Mouse (Mus musculus) heart, embryonic 10.5 days (tissue): ENCODE data around the gene Spata48. TPM values are rescaled to one million over a fixed set of nuclear protein-coding genes. Genes with fewer than 3 reads are reported as not detected.

Experiments used
- DNase-seq: peaks from one replicate; pipeline ENCODE4 v3.0.0-alpha.2; 2017; ENCODE audit warnings: low spot score
- H3K27ac ChIP-seq: fragments of 300-500 bp; sonication (generic); 2 replicates; pipeline ENCODE4 v1.5.1; 2016; ENCODE audit warnings: mild to moderate bottlenecking
- H3K27me3 ChIP-seq: fragments of 300-500 bp; sonication (generic); 2 replicates; pipeline ENCODE4 v1.6.1; 2016; ENCODE audit warnings: mild to moderate bottlenecking; ENCODE audit not compliant: poor library complexity, insufficient read depth, severe bottlenecking
- H3K36me3 ChIP-seq: fragments of 300-500 bp; sonication (generic); 2 replicates; pipeline ENCODE4 v1.6.1; 2016; ENCODE audit warnings: mild to moderate bottlenecking, moderate library complexity
- H3K4me1 ChIP-seq: fragments of 300-500 bp; sonication (generic); 2 replicates; pipeline ENCODE4 v1.6.1; 2016; ENCODE audit warnings: mild to moderate bottlenecking
- H3K4me3 ChIP-seq: fragments of 300-500 bp; sonication (generic); 2 replicates; pipeline ENCODE4 v1.5.1; 2016; ENCODE audit warnings: mild to moderate bottlenecking, moderate library complexity
- H3K9me3 ChIP-seq: fragments of 300-500 bp; sonication (generic); 2 replicates; pipeline ENCODE4 v1.6.1; 2016; ENCODE audit warnings: mild to moderate bottlenecking, moderate library complexity
- WGBS: fragments of 180-500 bp; shearing (Covaris S2); methylation state at CpG from one replicate; pipeline ENCODE4 v1.1.7; 2016; 5-methylcytosine and 5-hydroxymethylcytosine counted together
- polyA plus RNA-seq: library from polyadenylated mRNA; unstranded; fragments of >200 nt; fragmentation: Nextera tagmentation; extraction: Ambion mirVana; gene quantifications from 2 replicates; pipeline ENCODE4 v1.2.1, GENCODE M21; 2016

The Spata48 gene
- polyA plus RNA-seq, 1 experiment from 2014 or later, result 0.55 TPM

GRCm38 (mm10) chr11:11555563-11555962 lies 93.7 kb downstream of the Spata48 start:
- 71% methylated on average over 8 of the region's 8 CpGs for WGBS
- Histone ChIP-seq H3K27ac (no peak overlapping the region), H3K36me3 (no peaks in the 10 kb centered on the region)

DNA sequence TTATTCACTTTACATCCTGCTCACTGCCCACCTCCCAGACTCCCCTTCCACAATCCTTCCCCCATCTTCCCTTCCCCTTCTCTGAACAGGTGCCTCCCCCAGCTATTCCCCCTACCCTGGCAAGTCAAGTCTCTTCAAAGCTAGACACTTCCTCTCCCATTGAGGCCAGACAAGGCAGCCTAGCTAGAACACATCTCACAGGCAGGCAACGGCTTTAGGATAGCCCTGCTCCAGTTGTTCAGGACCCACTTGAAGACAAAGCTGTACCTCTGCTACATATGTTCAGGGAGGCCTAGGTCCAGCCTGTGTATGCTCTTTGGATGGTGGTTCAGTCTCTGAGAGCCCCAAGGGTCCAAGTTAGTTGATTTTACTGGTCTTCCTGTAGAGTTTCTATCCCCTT lies 94.3 kb downstream of the Spata48 start:
- no peaks in the 10 kb centered on the region for H3K36me3 ChIP-seq
- no peak overlapping the region for H3K4me3 ChIP-seq
- no peaks in the 10 kb centered on the region for H3K4me1 ChIP-seq
- no peak overlapping the region for H3K27ac ChIP-seq
- WGBS, result 93% methylated on average over 1 of the region's 1 CpGs
- no peaks in the 10 kb centered on the region for H3K9me3 ChIP-seq
- no peaks in the 10 kb centered on the region for H3K27me3 ChIP-seq
- peak; percentile 63 for DNase-seq

More at GRCm38 (mm10) chr11:11555563-11555962, 93.7 kb downstream of the Spata48 start:
- peak; percentile 60 for DNase-seq
- no peak overlapping the region for H3K4me3 ChIP-seq
- no peaks in the 10 kb centered on the region for H3K27me3 ChIP-seq
- H3K4me1 ChIP-seq, result no peaks in the 10 kb centered on the region
- H3K9me3 ChIP-seq, result no peaks in the 10 kb centered on the region

DNA sequence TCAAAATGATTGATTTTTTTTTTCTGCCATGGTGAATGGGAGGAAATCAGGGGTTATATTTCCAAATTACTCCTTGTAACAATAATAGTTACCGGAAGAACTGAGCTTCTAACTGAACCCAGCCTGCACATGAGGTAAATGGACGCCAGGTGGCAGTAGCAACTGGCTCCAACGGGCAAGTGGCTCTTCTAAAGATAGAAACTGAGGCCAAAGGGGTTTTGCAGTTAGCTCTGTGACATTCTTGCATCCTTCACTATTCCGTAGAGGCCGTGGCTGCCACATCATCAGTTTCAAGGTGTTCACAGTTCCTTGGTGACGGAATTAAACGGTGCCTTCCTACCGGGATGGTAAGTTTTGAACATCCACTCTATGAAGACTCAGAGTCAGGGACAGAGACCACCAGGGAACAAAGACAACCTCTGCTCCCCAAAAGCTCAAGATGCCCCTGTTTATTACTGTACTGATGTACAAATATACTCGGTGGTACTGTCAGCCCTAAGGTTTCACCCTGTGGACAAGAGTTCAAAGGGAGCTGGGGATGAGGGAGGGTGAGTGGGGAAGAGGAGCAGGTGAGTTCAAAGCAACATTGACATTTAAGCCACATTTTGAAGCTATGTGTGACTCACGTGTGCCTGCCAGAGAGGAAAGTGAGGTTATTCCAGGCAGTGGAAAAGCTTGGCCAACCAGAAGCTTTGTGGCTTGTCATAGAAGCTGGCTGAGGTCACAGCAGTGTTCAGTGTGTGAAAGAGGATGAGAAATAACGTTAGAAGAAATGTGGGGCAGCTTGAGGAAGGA lies 95.5 kb downstream of the Spata48 start:
- Histone ChIP-seq H3K4me1 (no peaks in the 10 kb centered on the region), H3K36me3 (no peaks in the 10 kb centered on the region), H3K27ac (no peak overlapping the region), H3K9me3 (no peaks in the 10 kb centered on the region), H3K4me3 (no peak overlapping the region), H3K27me3 (no peaks in the 10 kb centered on the region)
- WGBS, result 39% methylated on average over 11 of the region's 11 CpGs
- DNase-seq, result peak; percentile 81

- WGBS, result 69% methylated on average over 3 of the region's 3 CpGs
- no peak overlapping the region for H3K27ac ChIP-seq
- H3K9me3 ChIP-seq, result no peaks in the 10 kb centered on the region
- H3K4me1 ChIP-seq, result no peaks in the 10 kb centered on the region
- no peak overlapping the region for H3K4me3 ChIP-seq
- no peaks in the 10 kb centered on the region for H3K36me3 ChIP-seq
- peak; percentile 50 for DNase-seq
- H3K27me3 ChIP-seq, result no peaks in the 10 kb centered on the region
Observed at GRCm38 (mm10) chr11:11558662-11559061, 96.8 kb downstream of the Spata48 start.

DNA sequence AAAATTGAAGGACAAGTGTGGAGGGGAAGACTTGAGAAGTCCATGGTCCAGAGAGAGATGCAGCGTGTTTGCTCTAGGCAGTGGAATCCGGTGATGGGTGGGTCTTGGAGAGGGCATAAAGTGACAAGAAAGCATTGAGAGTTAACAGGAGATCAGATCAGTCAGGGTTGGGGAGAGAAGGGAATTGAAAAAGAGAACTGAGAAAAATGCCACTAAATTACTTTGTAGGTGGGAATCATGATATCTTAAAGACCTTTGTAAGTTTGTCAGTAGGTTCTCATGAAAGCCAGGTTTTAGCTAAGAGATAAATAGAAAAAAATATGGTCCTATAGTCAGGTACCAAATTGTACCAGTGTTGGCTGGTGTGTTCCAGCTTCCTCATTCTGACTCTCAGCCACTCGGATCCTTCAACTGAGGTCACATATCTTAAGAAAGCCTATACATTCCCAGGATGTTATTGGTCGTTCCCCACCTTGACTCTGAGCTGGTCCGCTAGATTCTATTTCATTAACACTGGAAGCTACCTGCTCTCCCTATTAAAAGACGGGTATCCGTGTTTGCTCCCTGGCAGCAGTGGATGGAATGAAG lies 97.3 kb downstream of the Spata48 start:
- no peaks in the 10 kb centered on the region for H3K9me3 ChIP-seq
- H3K27ac ChIP-seq, result no peak overlapping the region
- 81% methylated on average over 7 of the region's 7 CpGs for WGBS

GRCm38 (mm10) chr11:11561118-11561517 lies 99.2 kb downstream of the Spata48 start:
- no peaks in the 10 kb centered on the region for H3K36me3 ChIP-seq
- no peak for DNase-seq
- H3K27ac ChIP-seq, result no peak overlapping the region
- H3K4me3 ChIP-seq, result no peak overlapping the region
- H3K27me3 ChIP-seq, result no peaks in the 10 kb centered on the region
- WGBS, result 86% methylated on average over 6 of the region's 6 CpGs
- H3K4me1 ChIP-seq, result no peaks in the 10 kb centered on the region
- no peaks in the 10 kb centered on the region for H3K9me3 ChIP-seq

More for the DNA sequence above, 97.3 kb downstream of the Spata48 start:
- no peaks in the 10 kb centered on the region for H3K36me3 ChIP-seq
- no peaks in the 10 kb centered on the region for H3K27me3 ChIP-seq
- peak; percentile 42 for DNase-seq
- H3K4me3 ChIP-seq, result no peak overlapping the region
- no peaks in the 10 kb centered on the region for H3K4me1 ChIP-seq

GRCm38 (mm10) chr11:11564266-11565044 lies 102.6 kb downstream of the Spata48 start:
- no peaks in the 10 kb centered on the region for H3K27me3 ChIP-seq
- no peaks in the 10 kb centered on the region for H3K36me3 ChIP-seq
- H3K4me3 ChIP-seq, result no peak overlapping the region
- H3K9me3 ChIP-seq, result no peaks in the 10 kb centered on the region
- no peak for DNase-seq
- WGBS, result 77% methylated on average over 7 of the region's 7 CpGs
- H3K4me1 ChIP-seq, result no peaks in the 10 kb centered on the region
- H3K27ac ChIP-seq, result no peak overlapping the region

Other genes with a start within 250 kb of the Spata48 start
- 0.60 and 0.65 TPM in 2 replicates for gene Zpbp, start 314 bp downstream of the Spata48 start, polyA plus RNA-seq
- gene 4930512M02Rik, start 165.7 kb downstream of the Spata48 start, polyA plus RNA-seq, result not detected in 2 replicates
- gene Ikzf1, start 222.9 kb downstream of the Spata48 start, polyA plus RNA-seq, result 7.2 and 7.4 TPM in 2 replicates